Mouse (Mus musculus) limb, embryonic 15.5 days (tissue): Measurements from ENCODE around the gene Stat3. TPM values are rescaled to one million over a fixed set of nuclear protein-coding genes. Genes with fewer than 3 reads are reported as not detected.

ENCODE experiments used
- ATAC-seq: fragments of 200-750 bp; cut with Nextera tagmentation; 2 replicates; pipeline ENCODE4 v1.8.0; 2017; ENCODE audit warnings: low read depth, moderate TSS enrichment; ENCODE audit not compliant: insufficient number of reproducible peaks, low FRiP score, low TSS enrichment
- H3K27ac ChIP-seq: fragments of 300-500 bp; sonication (generic); 2 replicates; pipeline ENCODE4 v1.5.1; 2015; ENCODE audit warnings: moderate library complexity, mild to moderate bottlenecking, inconsistent platforms
- H3K27me3 ChIP-seq: fragments of 300-500 bp; sonication (generic); 2 replicates; pipeline ENCODE4 v1.6.1; 2015; ENCODE audit warnings: inconsistent platforms
- H3K36me3 ChIP-seq: fragments of 300-500 bp; sonication (generic); 2 replicates; pipeline ENCODE4 v1.6.1; 2015; ENCODE audit warnings: inconsistent platforms
- H3K4me1 ChIP-seq: fragments of 300-500 bp; sonication (generic); 2 replicates; pipeline ENCODE4 v1.6.1; 2015; ENCODE audit warnings: inconsistent platforms
- H3K4me2 ChIP-seq: fragments of 300-500 bp; sonication (generic); 2 replicates; pipeline ENCODE4 v1.6.1; 2015; ENCODE audit warnings: mild to moderate bottlenecking, inconsistent platforms
- H3K4me3 ChIP-seq: fragments of 300-500 bp; sonication (generic); 2 replicates; pipeline ENCODE4 v1.5.1; 2015; ENCODE audit warnings: mild to moderate bottlenecking, inconsistent platforms
- H3K9ac ChIP-seq: fragments of 300-500 bp; sonication (generic); 2 replicates; pipeline ENCODE4 v1.6.1; 2015; ENCODE audit warnings: inconsistent platforms
- H3K9me3 ChIP-seq: fragments of 300-500 bp; sonication (generic); 2 replicates; pipeline ENCODE4 v1.6.1; 2016; ENCODE audit warnings: inconsistent platforms
- WGBS: fragments of 180-500 bp; shearing (Covaris S2); methylation state at CpG from one replicate; pipeline ENCODE4 v1.1.7; 2015; 5-methylcytosine and 5-hydroxymethylcytosine counted together
- polyA plus RNA-seq: library from polyadenylated mRNA; unstranded; fragments of >200 nt; fragmentation: Nextera tagmentation; extraction: Ambion mirVana; gene quantifications from 2 replicates; pipeline ENCODE4 v1.2.1, GENCODE M21; 2015

The Stat3 gene
- polyA plus RNA-seq, 1 experiment from 2014 or later = 72.9 TPM

DNA sequence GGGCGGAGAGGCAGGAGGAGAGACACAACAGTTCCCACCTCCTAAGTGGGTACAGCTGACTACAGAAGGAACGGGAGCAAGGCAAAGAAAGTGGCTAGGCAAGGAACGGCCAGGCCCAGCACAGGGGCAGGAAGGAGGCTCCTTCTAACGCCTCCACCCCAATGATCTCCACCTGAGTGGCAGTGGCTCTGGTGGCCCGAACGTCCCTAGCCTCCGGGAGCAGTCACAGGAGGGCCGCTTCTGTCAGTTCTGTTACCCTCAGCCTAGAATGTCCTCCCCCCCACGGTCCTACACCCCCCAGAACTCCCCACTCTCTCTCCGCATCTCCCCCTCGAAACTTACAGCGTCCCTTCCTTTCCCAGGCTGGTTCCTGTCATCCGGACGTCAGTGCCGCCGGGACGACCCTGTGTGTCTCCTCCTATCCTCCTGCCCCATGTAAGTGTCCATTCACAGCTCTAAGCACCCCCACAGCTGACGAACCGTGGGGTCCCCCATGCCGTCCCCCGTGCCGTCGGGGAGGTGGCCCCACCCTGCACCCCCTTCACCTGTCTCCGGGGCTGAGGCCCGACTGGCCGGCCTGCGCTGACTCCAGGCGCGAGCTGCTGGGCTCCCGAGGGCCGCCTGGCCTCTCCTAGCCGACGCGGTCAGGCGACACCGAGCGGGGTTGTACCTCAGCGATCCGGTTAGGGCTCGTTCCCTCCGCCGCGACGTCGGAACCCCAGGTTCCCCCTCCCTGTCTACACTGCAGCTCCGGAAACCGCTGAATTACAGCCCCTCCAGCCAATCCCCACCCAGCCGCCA lies 429 bp downstream of the Stat3 start:
- H3K4me1 ChIP-seq = peaks cover 32% of the 10 kb centered on the region
- H3K27me3 ChIP-seq = no peaks in the 10 kb centered on the region
- H3K27ac ChIP-seq = peak overlapping the region; percentile 96
- H3K4me3 ChIP-seq = peak overlapping the region; percentile 76
- peak overlapping the region; percentile 82 for H3K4me2 ChIP-seq
- H3K9ac ChIP-seq = peak overlapping the region; percentile 91
- no peaks in the 10 kb centered on the region for H3K36me3 ChIP-seq
- WGBS = under 1% methylated on average over 48 of the region's 48 CpGs
- no peak for ATAC-seq
- no peaks in the 10 kb centered on the region for H3K9me3 ChIP-seq

DNA sequence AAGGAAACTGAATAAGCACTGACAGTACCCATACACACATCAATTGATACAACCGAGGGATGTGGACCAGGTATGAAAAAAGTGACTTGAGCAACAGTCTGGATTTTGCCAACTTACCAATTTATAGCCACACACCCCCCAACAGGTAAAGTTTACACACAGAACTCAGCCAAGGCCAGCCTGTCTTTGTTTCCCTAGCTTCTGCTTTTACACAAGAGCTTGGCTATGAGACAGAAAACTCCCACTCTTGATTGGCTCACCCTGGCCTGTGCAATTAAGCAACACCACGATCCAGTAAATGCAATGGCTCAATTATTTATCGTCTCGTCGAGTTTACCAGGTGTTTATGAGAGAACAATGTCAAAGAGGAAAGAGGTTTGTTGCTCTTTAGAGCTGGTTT lies 1.2 kb downstream of the Stat3 start:
- H3K4me2 ChIP-seq = peak overlapping the region; percentile 82
- no peak overlapping the region for H3K9ac ChIP-seq
- no peaks in the 10 kb centered on the region for H3K36me3 ChIP-seq
- no peaks in the 10 kb centered on the region for H3K9me3 ChIP-seq
- peak overlapping the region; percentile 76 for H3K4me3 ChIP-seq
- H3K27me3 ChIP-seq = no peaks in the 10 kb centered on the region
- peak overlapping the region; percentile 96; the same call in 1 of the 2 replicates for H3K27ac ChIP-seq
- ATAC-seq = no peak
- peaks cover 32% of the 10 kb centered on the region for H3K4me1 ChIP-seq
- WGBS = 7% methylated on average over 5 of the region's 5 CpGs

DNA sequence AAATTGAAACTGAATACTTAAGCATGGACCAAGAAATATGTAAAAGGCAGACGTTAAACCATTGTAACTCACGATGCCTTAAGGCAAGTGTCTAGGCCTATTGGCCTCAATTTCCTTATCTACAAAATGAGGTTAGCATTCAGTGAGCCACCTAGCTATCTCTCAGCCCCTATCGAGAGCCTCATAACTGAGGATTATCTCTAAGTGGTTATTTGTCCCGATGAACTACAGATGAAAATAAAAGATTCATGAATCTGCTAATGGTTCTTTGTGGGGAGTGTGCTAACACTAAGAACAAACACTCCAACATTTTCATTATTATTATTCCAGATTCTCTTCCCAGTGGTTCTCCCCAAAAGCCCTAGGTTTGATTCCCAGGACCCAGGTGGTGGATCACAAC lies 2.0 kb downstream of the Stat3 start:
- no peak overlapping the region for H3K9ac ChIP-seq
- H3K9me3 ChIP-seq = no peaks in the 10 kb centered on the region
- H3K4me2 ChIP-seq = peak overlapping the region; percentile 82; the same call in 1 of the 2 replicates
- H3K4me1 ChIP-seq = peaks cover 32% of the 10 kb centered on the region
- no peak for ATAC-seq
- no peaks in the 10 kb centered on the region for H3K27me3 ChIP-seq
- WGBS = 69% methylated on average over 4 of the region's 4 CpGs
- peaks cover 3% of the 10 kb centered on the region; the same call in 1 of the 2 replicates for H3K36me3 ChIP-seq
- no peak overlapping the region for H3K4me3 ChIP-seq
- no peak overlapping the region for H3K27ac ChIP-seq

DNA sequence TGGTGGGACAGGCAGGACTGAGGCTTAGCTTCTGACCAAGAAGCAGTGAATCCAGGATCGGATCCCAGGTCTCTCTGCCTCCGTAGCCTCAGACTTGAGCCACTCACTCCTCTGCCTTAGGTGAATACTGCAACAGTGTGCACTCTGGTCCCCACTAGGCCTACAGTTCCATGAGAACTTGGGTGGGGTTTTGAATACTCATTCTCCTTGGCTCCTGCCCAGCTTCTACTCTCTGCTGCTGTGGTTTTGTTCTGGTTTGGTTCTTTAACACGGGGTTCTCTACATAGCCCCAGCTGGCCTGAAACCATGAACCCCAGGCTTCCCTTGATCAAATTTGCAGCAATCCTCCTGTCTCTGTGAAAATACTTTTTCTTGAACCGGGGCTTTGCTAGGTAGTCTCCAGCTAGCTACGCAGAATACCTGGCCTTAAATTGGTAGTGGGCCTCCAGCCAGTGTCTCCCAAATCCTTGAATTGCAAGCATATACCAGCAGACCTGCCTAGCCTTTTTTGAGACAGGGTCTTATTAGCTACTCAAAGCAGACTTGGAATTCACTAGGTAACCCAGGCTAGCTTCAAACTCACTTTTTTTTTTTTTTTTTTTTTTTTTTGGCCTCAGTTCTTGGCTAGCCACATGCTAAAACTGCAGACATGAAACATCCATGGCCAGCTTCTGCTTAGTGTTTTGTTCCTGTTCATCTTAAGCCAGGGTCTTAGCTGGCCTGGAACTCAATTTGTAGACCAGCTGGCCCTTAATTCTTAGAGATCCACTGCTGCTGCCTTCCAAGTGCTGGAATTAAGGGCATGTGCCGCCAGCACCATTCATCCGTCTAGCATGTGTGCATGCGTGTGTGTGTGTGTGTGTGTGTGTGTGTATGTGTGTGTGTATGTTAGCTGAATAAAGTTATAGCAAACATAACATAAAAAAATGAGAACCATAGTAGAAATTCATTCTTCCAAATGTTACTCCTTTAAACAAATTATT lies 3.7 kb downstream of the Stat3 start:
- peaks cover 3% of the 10 kb centered on the region; the same call in 1 of the 2 replicates for H3K36me3 ChIP-seq
- H3K9ac ChIP-seq = no peak overlapping the region
- no peaks in the 10 kb centered on the region for H3K27me3 ChIP-seq
- no peaks in the 10 kb centered on the region for H3K9me3 ChIP-seq
- WGBS = 73% methylated on average over 8 of the region's 8 CpGs
- H3K4me2 ChIP-seq = no peak overlapping the region; the same call in 1 of the 2 replicates
- H3K4me3 ChIP-seq = no peak overlapping the region
- H3K4me1 ChIP-seq = peaks cover 44% of the 10 kb centered on the region
- H3K27ac ChIP-seq = peak overlapping the region; percentile 34
- ATAC-seq = no peak

DNA sequence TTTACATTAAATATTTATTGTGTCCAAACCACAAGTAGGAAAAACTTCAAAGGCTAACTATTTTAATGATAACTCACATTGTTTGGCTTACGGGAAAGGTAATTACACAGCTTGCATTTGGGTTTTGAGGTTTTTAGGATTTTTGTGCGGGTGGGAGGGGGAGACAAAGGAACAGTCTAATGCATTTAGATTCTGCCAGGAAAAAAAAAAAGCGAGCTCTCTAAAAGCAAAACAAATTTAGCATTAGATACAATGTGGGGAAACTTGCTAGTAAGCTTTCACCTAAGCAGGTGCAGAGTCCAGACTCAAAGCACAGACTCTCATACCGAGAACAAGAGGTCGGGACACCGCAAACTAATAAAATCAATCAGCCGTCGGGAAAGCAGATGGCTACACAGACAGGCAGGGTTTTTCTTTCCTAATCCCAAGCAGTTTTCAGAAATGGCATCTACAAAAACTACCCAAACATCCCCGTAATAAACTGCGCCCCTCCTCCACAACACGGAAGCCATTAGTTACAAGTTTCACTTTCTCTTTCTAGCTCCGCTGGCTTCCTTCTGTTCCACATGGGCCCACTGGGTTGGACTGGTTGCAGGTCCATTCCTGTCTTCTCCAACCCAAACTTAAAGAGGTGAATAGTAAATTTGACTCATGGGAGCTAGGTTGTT lies 8.0 kb downstream of the Stat3 start:
- Histone ChIP-seq H3K36me3 (peaks cover 3% of the 10 kb centered on the region; the same call in 1 of the 2 replicates), H3K4me3 (peak overlapping the region; percentile 27), H3K4me2 (peak overlapping the region; percentile 34), H3K9ac (no peak overlapping the region), H3K27me3 (no peaks in the 10 kb centered on the region), H3K27ac (no peak overlapping the region), H3K9me3 (no peaks in the 10 kb centered on the region), H3K4me1 (peaks cover 25% of the 10 kb centered on the region)
- 34% methylated on average over 12 of the region's 12 CpGs for WGBS
- no peak for ATAC-seq

DNA sequence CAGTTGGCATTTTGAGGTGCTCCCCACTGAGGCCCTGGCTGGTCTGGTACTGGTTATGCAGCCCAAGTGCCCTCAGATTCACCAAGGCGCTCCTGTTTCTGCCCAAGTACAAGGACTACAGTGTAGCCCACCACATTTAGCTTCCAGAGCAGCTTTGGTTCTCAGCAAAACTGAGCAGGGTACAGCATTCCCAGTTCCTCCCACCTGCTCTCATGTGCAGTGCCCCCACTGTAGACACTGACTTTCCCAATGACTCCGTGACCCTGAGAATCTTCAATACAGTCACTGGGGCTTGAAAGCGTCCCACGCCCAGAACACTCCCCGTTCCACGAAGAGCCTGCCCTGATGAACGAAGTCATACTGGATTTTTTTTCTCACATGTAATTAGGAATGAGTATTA lies 8.7 kb downstream of the Stat3 start:
- no peak for ATAC-seq
- H3K4me2 ChIP-seq = no peak overlapping the region
- no peak overlapping the region for H3K9ac ChIP-seq
- H3K9me3 ChIP-seq = no peaks in the 10 kb centered on the region
- H3K27ac ChIP-seq = no peak overlapping the region; the same call in 1 of the 2 replicates
- peaks cover 19% of the 10 kb centered on the region for H3K4me1 ChIP-seq
- H3K27me3 ChIP-seq = no peaks in the 10 kb centered on the region
- H3K36me3 ChIP-seq = peaks cover 3% of the 10 kb centered on the region
- no peak overlapping the region for H3K4me3 ChIP-seq
- WGBS = 64% methylated on average over 7 of the region's 7 CpGs

DNA sequence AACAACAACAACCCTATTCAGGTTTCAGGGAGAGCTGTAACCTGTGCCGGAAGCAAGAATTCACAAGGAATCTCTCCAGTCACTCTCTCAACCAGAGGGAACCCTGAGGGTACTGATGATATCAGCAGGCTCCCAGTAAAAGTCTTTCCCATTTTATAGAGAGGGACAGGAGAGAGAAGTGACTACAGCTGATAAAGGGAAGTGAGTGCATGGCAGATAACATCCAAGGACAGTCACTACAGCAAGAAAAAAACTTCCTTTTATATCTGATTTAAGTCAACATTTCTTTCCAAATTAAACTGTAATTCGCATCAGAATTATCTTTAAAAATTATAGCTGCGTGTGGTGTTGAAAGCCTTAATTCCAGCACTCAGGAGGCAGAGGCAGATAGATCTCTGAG lies 12.0 kb downstream of the Stat3 start:
- H3K4me2 ChIP-seq = no peak overlapping the region
- H3K27ac ChIP-seq = no peak overlapping the region
- no peaks in the 10 kb centered on the region; the same call in 1 of the 2 replicates for H3K36me3 ChIP-seq
- ATAC-seq = no peak
- H3K27me3 ChIP-seq = no peaks in the 10 kb centered on the region
- H3K9ac ChIP-seq = no peak overlapping the region
- H3K4me3 ChIP-seq = no peak overlapping the region
- 80% methylated on average over 3 of the region's 3 CpGs for WGBS
- no peaks in the 10 kb centered on the region for H3K9me3 ChIP-seq
- peaks cover 14% of the 10 kb centered on the region for H3K4me1 ChIP-seq

DNA sequence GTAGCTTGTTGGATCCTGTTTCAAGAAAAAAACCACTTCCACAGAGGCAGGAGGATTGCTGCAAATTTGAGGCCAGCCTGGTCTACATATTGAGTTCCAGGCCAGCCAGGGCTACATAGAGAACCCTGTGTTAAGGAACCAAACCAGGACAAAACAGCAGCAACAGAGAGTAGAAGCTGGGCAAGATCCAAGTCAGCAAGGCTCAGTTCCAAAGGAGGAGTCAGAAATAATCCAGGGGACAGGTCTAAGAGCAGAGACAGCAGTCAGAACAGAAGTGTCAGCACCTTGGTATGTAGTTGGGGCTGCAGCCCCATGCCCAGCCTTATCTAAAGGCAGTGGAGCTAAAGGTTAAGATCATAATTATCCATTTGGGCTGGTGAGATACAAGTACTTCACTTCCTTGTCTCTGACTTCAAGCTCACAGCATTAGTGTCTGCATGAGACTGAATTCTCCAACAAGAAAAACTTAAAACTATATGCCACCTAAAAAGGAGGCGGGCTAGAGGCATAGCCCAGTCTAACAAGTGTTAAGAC lies 14.9 kb downstream of the Stat3 start:
- Histone ChIP-seq H3K9ac (no peak overlapping the region), H3K27me3 (no peaks in the 10 kb centered on the region), H3K4me1 (0 out of 2 replicates have a peak, but pooled peaks cover 3% of the 10 kb centered on the region), H3K36me3 (peaks cover 4% of the 10 kb centered on the region; the same call in 1 of the 2 replicates), H3K27ac (no peak overlapping the region), H3K4me2 (no peak overlapping the region), H3K4me3 (no peak overlapping the region), H3K9me3 (no peaks in the 10 kb centered on the region)
- 87% methylated on average over 1 of the region's 1 CpGs for WGBS
- no peak for ATAC-seq

DNA sequence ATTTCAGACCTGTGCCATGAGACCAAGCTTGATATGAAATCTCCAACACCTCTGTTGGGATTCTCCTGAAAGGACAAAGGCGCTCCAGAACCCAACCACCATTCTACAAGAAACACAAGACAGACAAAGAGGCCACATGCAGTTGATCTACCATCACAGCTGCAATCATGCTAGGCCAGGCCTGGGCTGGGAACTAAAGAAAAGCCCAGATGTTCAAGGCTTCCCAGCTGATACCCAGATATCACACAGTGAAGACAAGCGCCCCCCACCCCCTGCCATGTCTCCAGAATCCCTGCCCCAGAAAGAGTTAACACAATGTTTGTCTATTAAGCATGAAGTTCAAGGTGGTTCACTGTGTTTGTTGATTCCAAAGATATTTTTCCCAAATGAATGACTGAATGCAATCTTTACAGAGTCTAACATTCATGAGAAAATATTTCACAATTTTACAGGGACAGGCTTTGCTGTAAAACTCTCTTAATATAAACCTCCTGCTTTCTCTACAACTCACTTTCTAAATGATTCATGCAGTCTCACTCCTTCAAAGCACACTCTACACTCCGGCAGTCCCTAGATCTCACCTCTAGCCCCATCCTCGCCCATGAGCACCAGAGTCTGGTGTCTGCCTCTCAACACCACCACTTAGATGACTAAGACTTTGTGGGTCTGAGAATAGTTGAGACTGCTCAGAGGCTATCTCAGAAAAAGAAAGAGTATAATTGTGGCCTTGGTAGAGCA lies 18.3 kb downstream of the Stat3 start:
- Histone ChIP-seq H3K4me2 (no peak overlapping the region), H3K4me3 (no peak overlapping the region), H3K36me3 (peaks cover 15% of the 10 kb centered on the region), H3K27ac (no peak overlapping the region), H3K9me3 (no peaks in the 10 kb centered on the region), H3K9ac (no peak overlapping the region), H3K4me1 (0 out of 2 replicates have a peak, but pooled peaks cover 3% of the 10 kb centered on the region), H3K27me3 (no peaks in the 10 kb centered on the region)
- whole genome bisulfite sequencing = 79% methylated on average over 4 of the region's 4 CpGs
- no peak for ATAC-seq

DNA sequence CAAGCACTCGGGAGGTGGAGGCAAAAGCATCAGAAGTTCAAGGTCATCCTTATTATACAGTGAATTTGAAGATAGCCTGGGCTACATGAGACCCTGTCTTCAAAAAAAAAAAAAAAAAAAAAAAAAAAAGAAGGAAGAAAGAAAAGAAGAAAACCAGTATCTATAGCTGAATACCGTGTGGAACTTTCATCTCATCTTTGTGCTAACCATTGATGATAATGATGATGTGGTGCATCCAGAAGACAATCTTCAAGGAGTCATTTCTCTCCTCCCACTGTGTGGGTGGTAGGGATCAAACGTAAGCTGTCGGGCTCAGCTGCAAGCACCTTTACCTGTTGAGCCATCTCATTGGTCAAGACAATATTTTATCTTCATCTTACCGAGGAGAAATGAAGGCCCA lies 21.3 kb downstream of the Stat3 start:
- Histone ChIP-seq H3K4me3 (no peak overlapping the region), H3K27me3 (no peaks in the 10 kb centered on the region), H3K4me2 (no peak overlapping the region), H3K9me3 (no peaks in the 10 kb centered on the region), H3K36me3 (peaks cover 22% of the 10 kb centered on the region), H3K27ac (no peak overlapping the region), H3K4me1 (peaks cover 3% of the 10 kb centered on the region; the same call in 1 of the 2 replicates), H3K9ac (no peak overlapping the region)
- WGBS = 88% methylated on average over 5 of the region's 5 CpGs
- ATAC-seq = no peak
